Mouse (Mus musculus): Measurements from ENCODE around the gene Cntln.

Cntln gene

GRCm38 (mm10) chr4:85049933-85050553 lies 165.9 kb downstream of the Cntln start:
- in situ Hi-C loops (cut with MboI; ENCODE audit: low sequenced_read_pairs): no loop called here

DNA sequence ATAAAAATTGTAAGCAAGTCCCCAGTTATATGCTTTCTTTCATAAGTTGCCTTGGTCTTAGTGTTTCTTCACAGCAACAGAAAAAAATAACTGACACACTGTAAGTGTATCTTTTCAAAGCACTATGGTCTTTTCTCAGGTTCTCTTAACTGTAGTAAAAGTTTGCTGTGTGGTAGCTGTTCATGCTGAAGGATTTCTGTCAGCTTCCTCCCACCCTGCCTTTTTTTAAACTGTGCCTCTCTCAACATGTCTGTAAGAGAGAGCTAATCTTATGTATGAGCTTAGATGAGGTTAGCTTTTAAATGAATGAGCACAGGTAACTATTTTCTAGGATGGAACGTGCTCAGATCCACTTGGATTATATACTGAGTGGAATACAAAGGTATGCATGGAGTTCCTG lies 170.5 kb downstream of the Cntln start:
- in situ Hi-C loops (cut with MboI; ENCODE audit: low sequenced_read_pairs): no loop called here

DNA sequence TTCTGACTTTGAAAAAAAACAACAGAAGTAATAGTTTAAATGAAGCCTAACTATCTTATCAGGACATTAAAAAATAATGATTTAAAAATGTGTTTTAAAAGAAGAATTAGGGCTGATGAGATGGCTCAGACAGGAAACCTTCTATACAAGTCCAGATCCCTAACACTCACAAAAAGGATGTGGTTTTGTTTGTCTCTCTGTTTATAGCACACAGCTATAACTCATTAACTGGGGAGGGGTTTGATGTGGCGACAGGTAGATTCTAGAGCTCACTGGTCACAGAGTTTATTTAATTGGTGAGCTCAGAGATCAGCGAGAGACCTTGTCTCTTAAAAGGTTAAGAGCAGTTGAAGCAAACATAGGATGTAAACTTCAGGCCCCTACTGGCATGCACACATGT lies 175.5 kb downstream of the Cntln start:
- in situ Hi-C loops (cut with MboI; ENCODE audit: low sequenced_read_pairs): no loop called here

DNA sequence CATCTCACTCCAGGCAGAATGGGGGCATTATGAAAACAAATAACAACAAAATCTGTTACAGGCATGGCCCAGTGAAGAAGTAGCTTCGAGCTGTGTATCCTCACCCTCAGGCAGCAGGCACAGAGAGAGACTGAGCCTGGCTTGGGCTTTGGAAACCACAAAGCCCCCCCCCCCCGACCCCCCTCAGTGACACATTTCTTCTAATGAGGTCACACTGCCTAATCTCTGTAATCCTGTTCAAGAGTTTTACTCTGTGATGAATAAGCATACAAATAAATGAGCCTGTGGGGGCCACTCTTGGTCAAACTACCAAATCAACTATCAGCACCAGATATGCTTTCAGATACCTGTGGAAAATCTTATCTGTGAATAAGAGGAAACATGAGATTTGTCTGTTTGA lies 177.6 kb downstream of the Cntln start:
- in situ Hi-C loops (cut with MboI; ENCODE audit: low sequenced_read_pairs): no loop called here

- in situ Hi-C loops (cut with MboI; ENCODE audit: low sequenced_read_pairs): no loop called here
Observed at GRCm38 (mm10) chr4:85096033-85096432, 211.9 kb downstream of the Cntln start.

DNA sequence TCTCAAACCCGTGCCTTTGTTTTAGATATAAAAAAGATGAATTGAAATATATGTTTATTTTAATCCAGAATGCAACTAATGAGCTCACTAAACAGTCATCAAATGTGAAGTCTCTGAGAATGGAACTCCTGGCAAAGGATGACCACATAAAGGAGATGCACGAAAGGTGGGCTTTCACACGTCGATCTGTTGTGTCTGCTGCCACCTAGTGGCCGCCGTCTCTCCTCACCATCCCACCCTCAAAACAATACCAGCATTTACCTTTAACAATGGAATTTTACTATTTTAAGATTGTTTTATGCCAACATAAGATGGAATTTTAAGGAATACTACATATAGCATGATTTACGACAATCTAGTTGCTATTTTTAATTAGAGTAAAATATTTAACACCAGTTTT lies 212.6 kb downstream of the Cntln start:
- in situ Hi-C loops (cut with MboI; ENCODE audit: low sequenced_read_pairs): no loop called here

DNA sequence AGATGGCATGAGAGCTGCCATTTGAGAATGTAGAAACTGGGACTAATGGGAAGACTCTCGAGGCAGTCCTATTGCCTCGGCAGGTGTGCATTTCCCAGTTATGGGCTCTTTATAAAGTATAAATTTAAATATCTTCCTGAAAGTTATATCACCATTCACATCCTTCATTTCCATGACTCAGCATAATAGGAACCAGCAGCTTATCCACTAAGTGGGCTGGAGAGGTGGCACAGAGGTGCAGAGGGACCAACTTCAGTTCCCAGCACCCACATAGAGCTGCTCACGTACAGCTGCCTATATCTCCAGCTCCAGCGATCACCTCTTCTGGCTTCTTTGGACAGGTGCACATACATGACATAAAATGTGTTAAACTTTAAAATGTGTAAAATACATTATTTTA lies 218.1 kb downstream of the Cntln start:
- in situ Hi-C loops (cut with MboI; ENCODE audit: low sequenced_read_pairs): no loop called here

- in situ Hi-C loops (cut with MboI; ENCODE audit: low sequenced_read_pairs): no loop called here
Observed at GRCm38 (mm10) chr4:85106416-85106815, 222.3 kb downstream of the Cntln start.

- in situ Hi-C loops (cut with MboI; ENCODE audit: low sequenced_read_pairs): no loop called here
Observed at GRCm38 (mm10) chr4:85106961-85107360, 222.9 kb downstream of the Cntln start.

- in situ Hi-C loops (cut with MboI; ENCODE audit: low sequenced_read_pairs): no loop called here
Observed at GRCm38 (mm10) chr4:85120271-85120670, 236.2 kb downstream of the Cntln start.

DNA sequence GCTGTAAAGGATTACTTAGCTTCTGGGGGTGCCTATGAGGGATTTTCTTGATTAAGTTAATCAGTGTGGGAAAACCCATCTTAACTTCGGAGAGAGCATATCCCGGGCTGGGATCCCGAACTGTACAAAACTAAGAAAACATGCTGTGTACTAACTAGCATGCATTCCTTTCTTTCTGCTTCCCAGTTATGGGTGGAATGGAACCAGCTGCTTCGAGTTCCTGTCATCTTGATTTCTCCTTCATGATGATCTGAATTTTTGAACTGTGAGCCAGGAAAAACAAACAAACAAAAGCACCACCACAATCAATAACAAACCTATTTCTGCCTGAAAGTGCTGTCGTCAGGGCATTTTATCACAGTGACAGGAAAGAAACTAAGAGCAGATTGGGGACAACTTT lies 265.6 kb downstream of the Cntln start:
- in situ Hi-C loops (cut with MboI; ENCODE audit: low sequenced_read_pairs): no loop called here

DNA sequence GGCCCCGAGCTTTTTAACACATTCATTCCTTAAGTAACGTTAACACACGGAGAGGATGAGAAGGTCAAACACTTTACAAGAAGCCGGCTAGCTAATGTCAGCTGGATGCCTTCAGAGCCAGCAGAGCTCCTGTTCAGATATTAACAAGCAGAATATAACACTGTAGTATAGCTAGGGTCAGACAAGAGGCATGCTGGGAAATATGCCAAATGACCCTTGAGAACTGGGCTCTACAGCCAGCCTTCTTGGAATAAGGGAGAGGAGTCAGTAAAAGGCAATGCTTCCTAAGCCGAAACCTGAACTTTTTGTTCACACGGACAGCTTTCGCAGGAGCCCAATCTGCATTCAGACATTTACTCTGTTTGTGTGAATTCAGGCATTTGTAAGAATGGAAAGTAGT lies 267.8 kb downstream of the Cntln start:
- in situ Hi-C loops (cut with MboI; ENCODE audit: low sequenced_read_pairs): no loop called here

DNA sequence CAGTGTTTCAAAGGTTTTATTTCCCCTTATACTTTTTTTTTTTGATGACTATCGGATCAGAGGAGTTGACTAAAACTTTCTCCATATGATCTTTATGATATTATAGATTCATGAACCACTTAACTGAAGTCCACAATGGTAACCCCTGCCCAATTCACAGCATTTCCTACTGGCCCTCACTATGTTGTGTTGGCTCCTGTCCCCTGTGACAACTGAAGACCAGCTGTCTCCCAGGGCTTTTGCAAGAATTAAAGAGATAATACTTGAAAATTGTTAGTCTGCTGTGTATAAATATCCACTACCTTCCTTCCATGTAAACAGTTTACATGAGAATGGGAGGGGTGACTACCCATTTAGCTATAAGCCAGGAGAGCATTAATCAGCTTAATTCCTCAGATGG lies 270.3 kb downstream of the Cntln start:
- in situ Hi-C loops (cut with MboI; ENCODE audit: low sequenced_read_pairs): no loop called here

GRCm38 (mm10) chr4:85161156-85161555 lies 277.0 kb downstream of the Cntln start:
- in situ Hi-C loops (cut with MboI; ENCODE audit: low sequenced_read_pairs): no loop called here

- in situ Hi-C loops (cut with MboI; ENCODE audit: low sequenced_read_pairs): no loop called here
Observed at GRCm38 (mm10) chr4:85162468-85163312, 278.6 kb downstream of the Cntln start.

- in situ Hi-C loops (cut with MboI; ENCODE audit: low sequenced_read_pairs): no loop called here
Observed at GRCm38 (mm10) chr4:85163313-85163615, 279.2 kb downstream of the Cntln start.

GRCm38 (mm10) chr4:85168001-85168400 lies 283.9 kb downstream of the Cntln start:
- in situ Hi-C loops (cut with MboI; ENCODE audit: low sequenced_read_pairs): no loop called here

- in situ Hi-C loops (cut with MboI; ENCODE audit: low sequenced_read_pairs): no loop called here
Observed at GRCm38 (mm10) chr4:85175466-85175865, 291.4 kb downstream of the Cntln start.

DNA sequence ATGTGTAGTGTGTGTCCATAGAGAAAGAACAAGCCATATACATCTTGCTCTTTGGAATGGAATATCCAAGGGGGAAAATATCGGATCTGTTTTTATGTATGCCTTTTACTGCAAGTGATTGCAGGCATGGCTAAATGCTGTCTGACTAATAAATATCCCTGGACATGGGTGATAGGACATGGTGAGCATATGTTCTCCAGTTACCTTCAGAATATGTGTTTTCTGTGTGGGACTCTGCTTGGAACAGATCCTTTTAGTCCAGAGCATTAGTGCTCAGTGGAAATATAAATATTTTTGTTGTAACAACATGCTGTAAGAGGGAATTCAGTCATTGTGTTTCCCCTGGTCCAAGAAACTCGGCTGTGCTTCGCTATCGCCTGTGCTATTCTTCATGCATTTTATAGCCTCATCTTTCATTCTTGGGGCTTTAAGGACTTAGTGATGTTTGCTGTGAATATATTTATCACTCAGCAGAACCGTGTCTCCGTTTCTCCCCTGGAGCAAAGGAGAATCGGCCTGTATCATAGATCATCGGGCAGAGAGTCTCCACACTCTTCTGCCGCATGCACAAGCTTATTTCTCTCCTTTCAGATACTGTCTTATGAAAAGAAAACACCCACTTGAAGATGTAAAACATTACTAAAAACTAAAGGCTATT lies 294.4 kb downstream of the Cntln start:
- in situ Hi-C loops (cut with MboI; ENCODE audit: low sequenced_read_pairs): no loop called here

All from CH12F3 (cell line).